Mouse (Mus musculus) gastrocnemius, postnatal 14 days (tissue): Measurements from ENCODE around the gene Gif. TPM values are rescaled to one million over a fixed set of nuclear protein-coding genes. Genes with fewer than 3 reads are reported as not detected.

Source experiments
- DNase-seq: peaks from one replicate; pipeline ENCODE4 v3.0.0; 2021; ENCODE audit warnings: mixed read lengths
- intact Hi-C: fragments of 180-260 bp; cut with DNase I; formaldehyde crosslinking; loops from one replicate; pipeline ENCODE4 v1.15.1; 2025; ENCODE audit warnings: low total_unique reads
- long read RNA-seq, 2 experiments: library from polyadenylated mRNA; stranded (forward); transcript quantifications; one replicate each; pipeline ENCODE4 v2.0.0; 2021
- total RNA-seq, 2 experiments: library from RNA; stranded (reverse); gene quantifications; 2 replicates each; pipeline ENCODE4 v1.2.3; 2021

Gif gene
- not detected for total RNA-seq
- long read RNA-seq, experiment 1 = 0 reads
- long read RNA-seq, experiment 2 = 0 reads

GRCm38 (mm10) chr19:11747298-11747697 is at the start of gene Gif:
Gif (plus strand) TSS chr19:11747554.
- intact Hi-C loops = no loop called here
- DNase-seq = no peak

- intact Hi-C loops = no loop called here
- DNase-seq = no peak
Measured at GRCm38 (mm10) chr19:11698342-11698741, 49.0 kb upstream of the Gif start.

- DNase-seq = no peak
Measured at GRCm38 (mm10) chr19:11712451-11712850, 34.9 kb upstream of the Gif start.

GRCm38 (mm10) chr19:11720071-11720470 is 27.3 kb upstream of the Gif start:
- intact Hi-C loops = no loop called here
- DNase-seq = no peak

More at GRCm38 (mm10) chr19:11712451-11712850, 34.9 kb upstream of the Gif start:
- intact Hi-C loops = no loop called here

- DNase-seq = no peak
- intact Hi-C loops = no loop called here
Measured at GRCm38 (mm10) chr19:11723870-11724269, 23.5 kb upstream of the Gif start.

GRCm38 (mm10) chr19:11724275-11724674 is 23.1 kb upstream of the Gif start:
- intact Hi-C loops = no loop called here
- no peak for DNase-seq

- DNase-seq = no peak
- intact Hi-C loops = no loop called here
Measured at GRCm38 (mm10) chr19:11725915-11726314, 21.4 kb upstream of the Gif start.

- no peak for DNase-seq
- intact Hi-C loops = no loop called here
Measured at GRCm38 (mm10) chr19:11727304-11727703, 20.1 kb upstream of the Gif start.

- intact Hi-C loops = no loop called here
- DNase-seq = no peak
Measured at GRCm38 (mm10) chr19:11730278-11730677, 17.1 kb upstream of the Gif start.

GRCm38 (mm10) chr19:11736455-11736854 is 10.9 kb upstream of the Gif start:
- DNase-seq = no peak
- intact Hi-C loops = no loop called here

GRCm38 (mm10) chr19:11745680-11746079 is 1.7 kb upstream of the Gif start:
- intact Hi-C loops = no loop called here
- DNase-seq = no peak

- intact Hi-C loops = no loop called here
- no peak for DNase-seq
Measured at GRCm38 (mm10) chr19:11765059-11765458, 17.7 kb downstream of the Gif start.

- DNase-seq = no peak
- intact Hi-C loops = no loop called here
Measured at GRCm38 (mm10) chr19:11766413-11766812, 19.1 kb downstream of the Gif start.

- DNase-seq = no peak
Measured at GRCm38 (mm10) chr19:11768163-11768562, 20.8 kb downstream of the Gif start.

GRCm38 (mm10) chr19:11769257-11769920 is 22.0 kb downstream of the Gif start:
- intact Hi-C loops = no loop called here
- DNase-seq = no peak

More at GRCm38 (mm10) chr19:11768163-11768562, 20.8 kb downstream of the Gif start:
- intact Hi-C loops = no loop called here

GRCm38 (mm10) chr19:11770205-11770892 is 23.0 kb downstream of the Gif start, which contains the start of gene Mrpl16:
Mrpl16 (plus strand) TSS chr19:11770391.
- DNase-seq = peak; percentile 81
- intact Hi-C loops = loop anchor here (10.0 kb wide), 2 partner anchors 54 to 144 kb away; partner anchors contain the start of gene Patl1

- intact Hi-C loops = loop anchor here (5.0 to 10.0 kb wide), 3 partner anchors 47 to 235 kb away; partner anchors contain the start of gene Patl1
- DNase-seq = peak; percentile 33
Measured at GRCm38 (mm10) chr19:11777191-11777865, 30.0 kb downstream of the Gif start.

- no peak for DNase-seq
- intact Hi-C loops = no loop called here
Measured at GRCm38 (mm10) chr19:11785409-11786154, 38.2 kb downstream of the Gif start.

GRCm38 (mm10) chr19:11787826-11788225 is 40.5 kb downstream of the Gif start:
- no peak for DNase-seq
- intact Hi-C loops = no loop called here

- intact Hi-C loops = no loop called here
- DNase-seq = no peak
Measured at GRCm38 (mm10) chr19:11788876-11789275, 41.5 kb downstream of the Gif start.
